Mouse (Mus musculus) neural tube, embryonic 13.5 days (tissue): ENCODE results near the gene Lrrc26. TPM values are rescaled to one million over a fixed set of nuclear protein-coding genes. Genes with fewer than 3 reads are reported as not detected.

Experiments used
- ATAC-seq: fragments of 200-750 bp; cut with Nextera tagmentation; 2 replicates; pipeline ENCODE4 v1.8.0; 2017; ENCODE audit warnings: low read depth, mild to moderate bottlenecking, moderate TSS enrichment, moderate library complexity
- H3K27ac ChIP-seq: fragments of 300-500 bp; sonication (generic); replicated peaks from 2 replicates; pipeline ENCODE4 v1.5.1; 2015; ENCODE audit warnings: moderate library complexity, mild to moderate bottlenecking, inconsistent platforms
- H3K27me3 ChIP-seq: fragments of 300-500 bp; sonication (generic); 2 replicates; pipeline ENCODE4 v1.6.1; 2015; ENCODE audit warnings: mild to moderate bottlenecking, inconsistent platforms
- H3K36me3 ChIP-seq: fragments of 300-500 bp; sonication (generic); 2 replicates; pipeline ENCODE4 v1.6.1; 2015; ENCODE audit warnings: mild to moderate bottlenecking, inconsistent platforms
- H3K4me1 ChIP-seq: fragments of 300-500 bp; sonication (generic); replicated peaks from 2 replicates; pipeline ENCODE4 v1.6.1; 2015; ENCODE audit warnings: inconsistent platforms
- H3K4me2 ChIP-seq: fragments of 300-500 bp; sonication (generic); 2 replicates; pipeline ENCODE4 v1.6.1; 2015; ENCODE audit warnings: inconsistent platforms, mild to moderate bottlenecking, moderate library complexity
- H3K4me3 ChIP-seq: fragments of 300-500 bp; sonication (generic); 2 replicates; pipeline ENCODE4 v1.5.1; 2015; ENCODE audit warnings: mild to moderate bottlenecking, inconsistent platforms
- H3K9ac ChIP-seq: fragments of 300-500 bp; sonication (generic); 2 replicates; pipeline ENCODE4 v1.6.1; 2015; ENCODE audit warnings: moderate library complexity, mild to moderate bottlenecking, inconsistent platforms
- H3K9me3 ChIP-seq: fragments of 300-500 bp; sonication (generic); 2 replicates; pipeline ENCODE4 v1.6.1; 2016; ENCODE audit warnings: inconsistent platforms
- WGBS: fragments of 180-500 bp; shearing (Covaris S2); methylation state at CpG from one replicate; pipeline ENCODE4 v1.1.7; 2015; 5-methylcytosine and 5-hydroxymethylcytosine counted together
- polyA plus RNA-seq: library from polyadenylated mRNA; unstranded; fragments of >200 nt; fragmentation: Nextera tagmentation; extraction: Ambion mirVana; gene quantifications from 2 replicates; pipeline ENCODE4 v1.2.1, GENCODE M21; 2015

The Lrrc26 gene
- polyA plus RNA-seq, 1 experiment from 2014 or later: not detected

GRCm38 (mm10) chr2:25290101-25290815 is 543 bp downstream of the Lrrc26 start:
- no peak overlapping the region for H3K27ac ChIP-seq

GRCm38 (mm10) chr2:25290816-25291130 is 1.1 kb downstream of the Lrrc26 start:
- peaks cover 39% of the 10 kb centered on the region for H3K4me1 ChIP-seq
- peaks cover 16% of the 10 kb centered on the region for H3K36me3 ChIP-seq
- WGBS: 2% methylated on average over 18 of the region's 18 CpGs
- no peaks in the 10 kb centered on the region for H3K9me3 ChIP-seq
- no peak for ATAC-seq
- H3K9ac ChIP-seq: peak overlapping the region; percentile 49
- no peak overlapping the region for H3K27ac ChIP-seq
- peak overlapping the region; percentile 44 for H3K4me2 ChIP-seq
- H3K27me3 ChIP-seq: peaks cover 82% of the 10 kb centered on the region
- H3K4me3 ChIP-seq: peak overlapping the region; percentile 19

More at GRCm38 (mm10) chr2:25290101-25290815, 543 bp downstream of the Lrrc26 start:
- Histone ChIP-seq H3K4me3 (peak overlapping the region; percentile 19), H3K9me3 (no peaks in the 10 kb centered on the region), H3K36me3 (peaks cover 16% of the 10 kb centered on the region), H3K4me1 (peaks cover 39% of the 10 kb centered on the region), H3K9ac (peak overlapping the region; percentile 49), H3K27me3 (peaks cover 77% of the 10 kb centered on the region), H3K4me2 (peak overlapping the region; percentile 44)
- ATAC-seq: peak; percentile 29; the same call in 1 of the 2 replicates
- 2% methylated on average over 54 of the region's 54 CpGs for WGBS

GRCm38 (mm10) chr2:25291184-25292053 is 1.7 kb downstream of the Lrrc26 start:
- 6% methylated on average over 32 of the region's 32 CpGs for WGBS
- H3K4me2 ChIP-seq: peak overlapping the region; percentile 49
- H3K36me3 ChIP-seq: peaks cover 17% of the 10 kb centered on the region
- no peak overlapping the region for H3K27ac ChIP-seq
- no peak for ATAC-seq
- peak overlapping the region; percentile 49 for H3K9ac ChIP-seq
- peaks cover 39% of the 10 kb centered on the region for H3K4me1 ChIP-seq
- no peaks in the 10 kb centered on the region for H3K9me3 ChIP-seq
- H3K27me3 ChIP-seq: peaks cover 88% of the 10 kb centered on the region
- H3K4me3 ChIP-seq: peak overlapping the region; percentile 27

DNA sequence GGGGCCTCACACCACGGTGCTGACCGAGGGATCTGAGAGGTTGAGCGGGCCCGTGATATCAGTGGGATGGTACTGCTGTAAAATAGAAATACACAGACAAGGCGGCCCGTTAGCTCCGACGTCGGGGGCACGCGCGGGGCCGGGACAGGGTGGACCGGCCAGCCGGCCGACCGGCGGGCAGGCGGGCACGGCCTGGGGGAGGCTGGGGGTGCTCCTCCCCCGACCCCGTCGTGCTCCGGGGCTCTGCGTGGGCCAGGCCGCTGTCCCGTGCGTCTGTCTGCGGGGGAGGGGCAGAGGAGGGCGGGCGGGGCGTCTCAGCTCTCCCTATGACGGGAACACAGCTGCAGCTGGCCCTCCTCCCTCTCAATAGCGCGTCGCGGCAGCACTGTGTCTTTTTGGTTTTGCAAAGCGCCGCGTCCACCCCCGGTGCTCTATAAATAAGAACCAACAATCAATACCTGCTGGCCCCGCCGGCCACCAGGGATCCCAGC is 2.4 kb downstream of the Lrrc26 start:
- Histone ChIP-seq H3K9ac (peak overlapping the region; percentile 60), H3K4me1 (peaks cover 37% of the 10 kb centered on the region), H3K27ac (no peak overlapping the region), H3K36me3 (peaks cover 24% of the 10 kb centered on the region), H3K9me3 (no peaks in the 10 kb centered on the region), H3K27me3 (peaks cover 95% of the 10 kb centered on the region), H3K4me2 (peak overlapping the region; percentile 49), H3K4me3 (peak overlapping the region; percentile 27)
- no peak for ATAC-seq
- 6% methylated on average over 43 of the region's 43 CpGs for WGBS

DNA sequence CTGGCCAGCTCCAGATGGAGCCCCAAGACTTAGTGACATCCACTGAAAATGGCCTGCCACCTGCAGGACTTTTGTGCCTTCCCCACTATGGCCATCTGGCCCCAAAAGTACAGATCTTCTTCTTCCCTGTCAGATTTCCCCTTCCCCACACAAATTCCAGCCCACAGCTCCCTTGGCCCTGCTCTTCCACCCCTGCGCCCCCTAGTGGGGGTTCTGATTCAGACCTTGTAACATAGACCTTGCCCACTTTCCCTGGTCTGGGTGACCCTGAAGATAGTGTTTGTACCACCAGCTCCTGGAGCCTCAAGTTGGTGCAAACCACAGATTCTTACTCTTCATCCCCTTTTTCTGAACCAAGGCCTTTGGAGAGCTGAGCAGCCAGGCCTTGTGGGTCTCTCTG is 3.1 kb downstream of the Lrrc26 start:
- WGBS: 0% methylated on average over 1 of the region's 1 CpGs
- ATAC-seq: no peak

DNA sequence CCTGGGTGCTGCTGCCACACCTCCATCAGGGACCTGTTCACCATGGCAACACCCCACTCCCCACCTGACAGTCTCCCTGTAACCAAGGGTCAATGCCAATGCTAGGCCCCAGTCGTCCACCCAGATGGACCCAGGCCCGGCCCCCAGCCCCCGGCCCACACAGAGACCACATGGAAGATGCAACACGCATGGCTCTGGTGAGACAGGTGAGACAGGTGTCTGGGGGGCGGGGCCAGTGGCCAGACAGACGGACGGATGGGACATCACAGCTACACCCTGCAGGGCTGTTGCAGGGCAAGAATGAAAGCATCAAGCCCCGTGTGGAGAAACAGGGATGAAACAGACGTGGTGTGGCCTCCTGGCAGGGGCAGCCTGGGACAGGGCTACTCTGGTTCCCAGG is 4.0 kb downstream of the Lrrc26 start:
- Histone ChIP-seq H3K4me1 (peaks cover 33% of the 10 kb centered on the region), H3K27me3 (peaks cover 100% of the 10 kb centered on the region), H3K27ac (no peak overlapping the region), H3K9me3 (no peaks in the 10 kb centered on the region), H3K36me3 (peaks cover 33% of the 10 kb centered on the region), H3K4me2 (no peak overlapping the region), H3K4me3 (no peak overlapping the region), H3K9ac (no peak overlapping the region)
- ATAC-seq: no peak
- 76% methylated on average over 9 of the region's 9 CpGs for WGBS

More for the DNA sequence above, 3.1 kb downstream of the Lrrc26 start:
- H3K4me1 ChIP-seq: peaks cover 33% of the 10 kb centered on the region
- peaks cover 31% of the 10 kb centered on the region for H3K36me3 ChIP-seq
- peak overlapping the region; percentile 49; the same call in 1 of the 2 replicates for H3K4me2 ChIP-seq
- no peak overlapping the region for H3K27ac ChIP-seq
- H3K9ac ChIP-seq: no peak overlapping the region
- no peaks in the 10 kb centered on the region for H3K9me3 ChIP-seq
- peaks cover 100% of the 10 kb centered on the region for H3K27me3 ChIP-seq
- H3K4me3 ChIP-seq: peak overlapping the region; percentile 27; the same call in 1 of the 2 replicates

DNA sequence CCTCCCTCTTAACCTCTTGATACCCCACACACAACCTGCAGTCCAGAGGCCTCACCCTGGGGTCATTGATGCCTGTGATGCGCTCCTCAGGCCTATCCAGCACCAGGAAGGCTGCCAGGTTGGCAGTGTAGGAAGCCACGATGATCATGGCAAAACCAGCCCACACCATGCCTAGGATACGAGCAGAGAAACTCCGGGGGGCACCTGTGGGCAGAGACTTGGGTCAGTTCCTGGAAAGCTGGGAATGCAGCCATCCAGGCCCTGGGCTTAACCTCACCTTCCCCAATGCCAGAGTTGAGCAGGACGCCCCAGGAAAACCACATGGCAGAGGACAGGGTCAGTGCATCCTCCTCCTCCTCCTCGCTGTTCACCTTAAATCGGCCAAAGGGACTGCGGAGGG is 7.4 kb downstream of the Lrrc26 start:
- no peak for ATAC-seq
- WGBS: 80% methylated on average over 8 of the region's 8 CpGs
- Histone ChIP-seq H3K27me3 (peaks cover 73% of the 10 kb centered on the region), H3K4me1 (peaks cover 6% of the 10 kb centered on the region), H3K9ac (no peak overlapping the region), H3K4me3 (no peak overlapping the region), H3K36me3 (peaks cover 41% of the 10 kb centered on the region), H3K4me2 (no peak overlapping the region), H3K9me3 (no peaks in the 10 kb centered on the region), H3K27ac (no peak overlapping the region)

- Histone ChIP-seq H3K27me3 (peaks cover 70% of the 10 kb centered on the region), H3K4me1 (no peaks in the 10 kb centered on the region), H3K9ac (no peak overlapping the region), H3K4me2 (no peak overlapping the region), H3K4me3 (no peak overlapping the region), H3K9me3 (no peaks in the 10 kb centered on the region), H3K36me3 (peaks cover 47% of the 10 kb centered on the region), H3K27ac (no peak overlapping the region)
- no peak for ATAC-seq
- WGBS: 83% methylated on average over 10 of the region's 10 CpGs
These were observed 8.3 kb downstream of the Lrrc26 start for GRCm38 (mm10) chr2:25298046-25298445.

GRCm38 (mm10) chr2:25303452-25303851 is 13.7 kb downstream of the Lrrc26 start:
- Histone ChIP-seq H3K9ac (no peak overlapping the region), H3K4me1 (peaks cover 17% of the 10 kb centered on the region), H3K4me3 (no peak overlapping the region), H3K36me3 (peaks cover 31% of the 10 kb centered on the region), H3K4me2 (no peak overlapping the region), H3K27me3 (peaks cover 62% of the 10 kb centered on the region), H3K9me3 (no peaks in the 10 kb centered on the region), H3K27ac (no peak overlapping the region)
- WGBS: 67% methylated on average over 3 of the region's 3 CpGs
- no peak for ATAC-seq

DNA sequence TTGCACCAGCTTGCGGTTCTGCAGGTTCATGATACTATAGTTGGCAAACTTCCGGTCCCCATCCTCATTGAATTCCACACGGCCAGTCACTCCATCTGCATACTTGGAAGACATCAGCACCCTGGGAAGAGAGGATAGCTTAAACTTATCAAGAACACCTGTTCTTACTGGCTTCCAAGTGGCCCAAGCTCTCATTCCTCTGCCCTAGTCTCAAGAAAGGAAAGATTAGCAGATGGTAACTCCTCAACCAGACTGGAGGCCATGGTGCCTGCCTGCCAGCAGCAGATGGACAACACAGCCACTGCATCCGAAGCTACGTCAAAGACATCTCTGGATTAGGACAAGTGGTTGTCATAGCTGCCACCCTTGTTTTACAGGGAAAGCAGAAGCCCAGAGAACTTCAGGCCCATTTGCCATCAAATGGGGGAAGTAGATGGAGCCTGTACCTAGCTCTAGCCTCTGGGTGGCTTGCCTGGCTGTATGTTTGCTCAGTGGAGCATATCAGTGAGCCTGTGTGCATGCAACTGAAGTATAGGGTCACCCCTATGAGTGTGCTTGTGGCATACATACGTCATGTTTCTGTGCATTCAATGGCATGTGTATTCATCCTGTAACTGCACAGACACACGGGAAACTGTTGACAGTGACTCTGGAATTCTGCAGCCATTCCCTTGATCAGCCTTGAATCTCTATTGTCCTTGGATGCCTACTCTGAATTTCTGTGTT is 14.4 kb downstream of the Lrrc26 start:
- 76% methylated on average over 7 of the region's 7 CpGs for WGBS

GRCm38 (mm10) chr2:25304657-25305541 is 15.2 kb downstream of the Lrrc26 start:
- peak overlapping the region; percentile 45 for H3K4me3 ChIP-seq
- 3% methylated on average over 45 of the region's 45 CpGs for WGBS

More for the DNA sequence above, 14.4 kb downstream of the Lrrc26 start:
- no peak for ATAC-seq
- peak overlapping the region; percentile 74 for H3K4me2 ChIP-seq
- peaks cover 66% of the 10 kb centered on the region for H3K27me3 ChIP-seq
- peaks cover 17% of the 10 kb centered on the region for H3K4me1 ChIP-seq
- H3K27ac ChIP-seq: no peak overlapping the region
- no peaks in the 10 kb centered on the region for H3K9me3 ChIP-seq
- H3K9ac ChIP-seq: peak overlapping the region; percentile 66; the same call in 1 of the 2 replicates
- peak overlapping the region; percentile 45; the same call in 1 of the 2 replicates for H3K4me3 ChIP-seq
- H3K36me3 ChIP-seq: peaks cover 37% of the 10 kb centered on the region

More at GRCm38 (mm10) chr2:25304657-25305541, 15.2 kb downstream of the Lrrc26 start:
- Histone ChIP-seq H3K27me3 (peaks cover 74% of the 10 kb centered on the region), H3K27ac (no peak overlapping the region; the same call in 1 of the 2 replicates), H3K9me3 (no peaks in the 10 kb centered on the region), H3K36me3 (peaks cover 41% of the 10 kb centered on the region), H3K4me2 (peak overlapping the region; percentile 74), H3K4me1 (peaks cover 17% of the 10 kb centered on the region), H3K9ac (peak overlapping the region; percentile 66)
- peak; percentile 82 for ATAC-seq
